Mouse (Mus musculus): Measurements from ENCODE around the gene Smim8.

DNA sequence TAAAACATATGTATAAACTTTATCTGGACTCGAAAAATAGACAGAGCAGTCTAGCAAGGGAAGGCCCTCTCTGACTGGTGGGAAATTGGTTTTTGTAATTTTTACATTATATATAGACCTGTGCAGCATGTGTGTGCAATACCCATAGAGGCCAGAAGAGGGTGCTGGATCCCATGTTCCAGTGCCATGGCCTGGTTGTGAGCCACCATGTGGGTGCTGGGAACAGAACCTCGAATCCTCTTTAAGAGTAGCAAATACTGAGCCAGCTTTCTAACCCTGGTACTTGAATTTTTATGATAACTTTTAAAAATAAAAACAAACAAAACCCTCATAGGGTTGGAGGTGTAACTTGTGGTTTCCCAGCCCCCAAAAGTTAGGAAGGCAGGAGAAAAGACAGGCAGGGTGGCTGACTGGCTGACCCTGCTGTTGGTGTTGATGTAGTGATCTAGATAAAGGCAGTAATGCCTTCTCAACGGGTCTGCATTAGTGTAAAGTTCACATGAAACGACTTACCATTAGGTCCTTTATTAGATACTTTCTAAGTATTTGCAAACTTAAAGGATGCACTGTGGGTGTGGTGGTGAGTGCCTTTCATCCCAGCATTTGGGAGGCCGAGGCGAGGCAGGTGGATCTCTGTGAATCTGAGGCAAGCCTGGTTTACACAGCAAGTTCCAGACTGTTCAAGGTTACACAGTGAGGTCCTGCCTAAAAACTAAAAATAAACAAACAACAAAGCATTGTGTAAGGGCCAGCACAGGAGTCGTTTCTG, 57.9 kb downstream of the Smim8 start:
- TF ChIP-seq GATA1 (IDR thresholded peaks at IDR 0.05; ENCODE audit: borderline replicate concordance, low read length) (no peak), FLI1 (IDR thresholded peaks at IDR 0.05; ENCODE audit: low read length) (no peak)

All from megakaryocyte, embryonic 14.5 days (primary cell).